Mouse (Mus musculus): ENCODE data around the gene Sgms2.

DNA sequence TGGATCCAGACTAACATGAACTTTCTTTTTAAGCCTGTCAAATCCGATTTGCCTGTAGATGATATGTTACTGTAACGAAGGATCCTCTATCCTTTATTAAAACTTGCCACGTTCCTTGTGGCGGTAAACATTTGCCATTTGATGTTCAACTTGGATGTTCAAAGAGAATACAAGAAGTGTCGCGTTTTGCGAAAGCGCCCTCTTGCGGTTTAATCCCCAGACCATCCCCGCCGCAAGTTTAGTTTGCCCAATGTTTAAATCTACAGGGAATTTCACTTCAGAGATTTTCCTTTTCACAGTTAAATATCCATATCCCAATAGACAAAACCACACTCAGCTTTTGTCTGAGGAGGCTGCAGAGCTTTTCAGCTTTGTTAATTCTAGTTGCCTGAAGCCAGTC, 33.6 kb upstream of the Sgms2 start:
- TF ChIP-seq POLR2A (IDR thresholded peaks at IDR 0.05; ENCODE audit: insufficient read length, low read depth) (no peak), REST (IDR thresholded peaks at IDR 0.05; ENCODE audit: insufficient read depth, insufficient read length) (no peak), USF1 (IDR thresholded peaks at IDR 0.05; ENCODE audit: low read depth) (no peak), TCF12 (IDR thresholded peaks at IDR 0.05; ENCODE audit: insufficient read depth, poor library complexity, severe bottlenecking) (no peak), MAX (IDR thresholded peaks at IDR 0.05; ENCODE audit: low read depth) (no peak), E2F4 (IDR thresholded peaks at IDR 0.05; ENCODE audit: insufficient read depth) (no peak), POLR2AphosphoS2 (IDR thresholded peaks at IDR 0.05; ENCODE audit: insufficient read length, low read depth) (no peak)
